Mouse (Mus musculus) lung, postnatal 14 days (tissue): ENCODE measurements around the gene Creb3l1.

Source experiments
- DNase-seq: peaks from one replicate; pipeline ENCODE4 v3.0.0; 2021

Gene Creb3l1

GRCm38 (mm10) chr2:91997905-91998608, 26.2 kb downstream of the Creb3l1 start:
- no peak for DNase-seq

DNA sequence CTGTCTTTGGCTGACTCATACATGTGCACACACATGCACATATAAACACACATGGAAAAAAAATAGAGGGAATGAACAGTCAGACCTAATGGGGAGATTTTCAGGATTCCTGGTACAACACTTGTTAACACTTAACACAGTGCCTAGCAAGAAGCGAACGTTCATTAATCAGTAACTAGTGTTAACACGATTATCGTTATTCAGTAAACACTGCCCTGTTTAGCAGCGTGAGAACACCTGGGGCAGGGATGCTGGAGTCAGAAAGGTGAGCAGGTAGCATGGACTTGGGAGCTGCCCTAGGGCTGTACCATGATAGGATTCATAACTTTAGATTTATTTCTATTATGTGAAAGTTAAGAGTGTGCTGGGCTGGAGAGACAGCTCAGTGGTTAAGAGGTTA, 28.3 kb downstream of the Creb3l1 start:
- no peak for DNase-seq

- no peak for DNase-seq
These were observed 30.9 kb downstream of the Creb3l1 start for GRCm38 (mm10) chr2:91993409-91993808.

DNA sequence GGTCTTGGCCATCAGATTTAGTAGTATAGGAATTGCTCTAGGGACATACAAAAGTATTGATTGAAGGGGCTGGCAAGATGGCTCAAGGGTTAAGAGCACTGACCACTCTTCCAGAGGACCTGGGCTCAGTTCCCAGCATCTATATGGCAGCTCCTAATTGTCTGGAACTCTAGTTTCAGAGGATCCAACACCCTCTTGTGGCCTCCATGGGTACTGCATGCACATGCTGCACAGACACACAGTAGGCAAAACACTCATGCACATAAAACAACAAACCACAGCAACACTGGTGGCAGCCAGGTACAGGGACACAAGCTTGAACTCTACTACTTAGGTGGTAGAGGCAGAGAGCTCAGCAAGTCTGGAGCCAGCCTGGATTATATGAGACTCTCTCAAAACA, 34.6 kb downstream of the Creb3l1 start:
- no peak for DNase-seq

DNA sequence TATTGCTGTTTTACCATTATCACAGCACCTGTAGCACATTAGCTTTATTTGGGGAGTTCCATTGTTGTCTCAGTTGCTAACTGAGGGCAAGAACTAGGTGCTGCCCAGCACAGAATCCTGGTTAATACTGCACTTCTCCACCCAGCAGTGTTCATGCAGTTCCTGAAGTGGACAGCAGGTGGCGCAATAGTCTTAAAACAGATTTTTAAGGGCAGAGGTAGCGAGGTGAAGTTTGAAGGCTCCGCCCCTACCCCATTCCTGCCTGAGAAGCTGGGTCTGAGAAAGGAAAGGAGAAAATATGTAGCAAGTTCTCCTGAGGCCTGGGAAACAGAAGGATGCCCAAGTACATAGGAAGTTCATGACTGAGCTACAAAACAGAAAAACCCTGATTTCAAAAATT, 36.8 kb downstream of the Creb3l1 start:
- peak; percentile 95 for DNase-seq

GRCm38 (mm10) chr2:91986071-91986470, 38.2 kb downstream of the Creb3l1 start:
- DNase-seq: peak; percentile 39

GRCm38 (mm10) chr2:91984906-91985525, 39.3 kb downstream of the Creb3l1 start:
- DNase-seq: no peak

GRCm38 (mm10) chr2:91984439-91984838, 39.9 kb downstream of the Creb3l1 start:
- peak; percentile 74 for DNase-seq

DNA sequence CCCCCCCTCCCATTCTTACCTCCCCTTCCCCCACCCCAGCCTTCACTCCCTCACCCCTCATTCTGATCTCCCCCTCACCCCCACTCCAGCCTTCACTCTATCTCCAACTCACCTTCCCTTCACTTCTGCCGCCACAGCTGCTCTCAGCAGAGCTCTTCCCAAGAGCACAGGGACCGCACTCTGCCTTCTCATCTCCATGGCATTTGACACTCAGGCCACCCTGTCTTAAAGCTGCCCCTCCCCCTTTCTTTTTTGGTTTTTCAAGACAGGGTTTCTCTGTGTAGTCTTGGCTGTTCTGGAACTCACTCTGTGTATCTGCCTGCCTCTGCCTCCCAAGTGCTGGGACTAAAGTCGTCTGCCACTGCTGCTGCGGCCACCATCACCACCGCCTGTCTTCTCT, 43.5 kb downstream of the Creb3l1 start:
- no peak for DNase-seq

DNA sequence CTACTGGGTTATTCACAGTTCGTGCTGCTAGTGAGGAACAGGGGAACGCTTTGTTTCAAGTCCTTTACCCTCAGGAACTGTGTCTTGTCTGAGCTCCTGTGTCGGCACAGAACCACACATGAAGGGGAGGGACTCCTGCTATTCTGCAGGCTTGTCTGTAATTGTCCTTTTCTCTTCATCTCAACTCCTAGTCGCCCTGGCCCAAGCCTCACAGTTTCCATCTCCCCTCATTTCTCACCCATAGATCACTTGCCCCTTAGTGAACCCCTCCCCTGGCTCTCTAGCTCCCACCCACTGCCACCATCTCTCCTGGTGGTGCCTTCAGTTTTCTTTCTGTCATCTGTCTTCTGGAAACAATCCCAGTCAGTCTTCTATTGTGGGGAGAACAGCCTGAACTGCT, 44.1 kb downstream of the Creb3l1 start:
- no peak for DNase-seq

DNA sequence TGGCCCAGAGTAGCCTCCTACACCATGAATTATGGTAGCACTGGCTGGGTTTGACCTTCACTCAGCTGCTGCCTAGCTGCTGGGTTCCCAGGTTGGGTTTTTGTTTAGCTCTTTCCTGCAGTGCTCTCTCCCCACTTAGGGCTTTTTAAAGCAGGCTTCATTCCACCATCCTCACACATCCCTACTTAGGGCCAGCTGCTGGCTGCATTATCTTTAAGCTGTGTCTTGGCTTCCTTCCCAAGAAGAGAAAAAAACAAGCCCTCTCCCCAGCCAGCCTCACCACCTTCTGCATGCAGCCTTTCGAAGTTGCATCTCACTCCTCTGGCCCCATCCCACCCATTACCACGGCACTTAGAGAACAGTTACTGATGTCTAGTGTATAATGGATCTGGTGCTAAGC, 45.8 kb downstream of the Creb3l1 start:
- no peak for DNase-seq

GRCm38 (mm10) chr2:91977960-91978359, 46.3 kb downstream of the Creb3l1 start:
- DNase-seq: no peak

- no peak for DNase-seq
These were observed 48.4 kb downstream of the Creb3l1 start, which contains the start of gene Dgkz for GRCm38 (mm10) chr2:91975581-91976541. Gene Dgkz (minus strand): TSS chr2:91975864.

DNA sequence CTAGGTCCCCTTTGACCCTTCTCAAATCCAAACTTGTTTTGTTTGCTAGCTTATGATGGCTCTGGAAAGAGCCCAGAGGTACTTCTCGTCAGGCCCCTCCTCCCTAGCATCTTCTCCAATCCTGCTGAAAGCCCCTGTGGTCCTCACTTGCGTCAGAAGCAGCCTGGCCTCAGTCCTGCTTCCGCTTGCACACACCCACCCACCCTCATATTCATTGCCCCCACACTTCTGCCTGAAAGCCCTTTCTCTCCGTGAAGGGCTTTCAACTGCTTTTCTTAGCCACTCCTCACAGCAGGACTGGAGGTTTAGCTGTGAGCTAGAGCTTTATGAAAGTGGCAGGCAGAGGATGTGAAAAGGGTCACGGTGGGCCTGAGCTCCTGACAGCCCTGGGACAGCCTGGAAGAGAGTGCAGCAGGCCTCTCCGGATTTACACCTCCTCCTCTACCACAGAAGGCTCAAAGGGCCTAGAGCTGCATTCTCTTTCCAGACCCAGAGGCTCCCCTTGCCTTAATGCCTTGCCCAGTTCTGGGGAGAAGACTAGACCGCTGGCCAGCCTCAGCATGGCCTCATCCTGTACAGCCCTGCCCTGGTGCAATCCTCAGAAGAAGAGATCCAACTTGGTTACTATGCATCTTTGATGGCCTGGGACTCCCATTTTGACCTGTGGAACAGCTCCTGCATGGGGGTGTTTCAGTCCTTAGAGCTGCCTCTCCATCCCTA, 50.7 kb downstream of the Creb3l1 start:
- DNase-seq: no peak

DNA sequence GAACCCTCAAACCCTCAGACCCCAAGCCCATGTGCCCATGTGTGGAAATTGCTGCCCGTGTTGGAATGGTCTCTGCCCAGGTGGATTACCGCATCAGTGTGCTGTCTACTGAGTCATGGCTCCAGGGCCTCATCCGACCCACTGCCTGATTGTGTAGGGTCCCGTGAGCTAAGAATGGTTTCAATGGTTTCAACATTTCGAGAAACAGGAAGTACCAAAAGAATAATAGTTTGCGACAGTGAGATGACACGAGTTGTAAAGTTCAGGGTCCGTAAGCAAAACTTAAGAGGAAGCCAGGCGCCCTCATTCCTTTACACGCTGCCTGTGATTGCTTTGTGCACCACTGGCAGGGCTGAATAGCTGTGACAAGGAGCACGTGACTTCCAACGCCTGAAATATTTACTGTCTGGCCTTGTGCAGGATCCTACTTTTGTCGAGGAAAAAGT, 52.2 kb downstream of the Creb3l1 start:
- DNase-seq: peak; percentile 35

GRCm38 (mm10) chr2:91971231-91972097, 52.8 kb downstream of the Creb3l1 start:
- DNase-seq: peak; percentile 56

- peak; percentile 68 for DNase-seq
These were observed 56.3 kb downstream of the Creb3l1 start for GRCm38 (mm10) chr2:91967962-91968361.

DNA sequence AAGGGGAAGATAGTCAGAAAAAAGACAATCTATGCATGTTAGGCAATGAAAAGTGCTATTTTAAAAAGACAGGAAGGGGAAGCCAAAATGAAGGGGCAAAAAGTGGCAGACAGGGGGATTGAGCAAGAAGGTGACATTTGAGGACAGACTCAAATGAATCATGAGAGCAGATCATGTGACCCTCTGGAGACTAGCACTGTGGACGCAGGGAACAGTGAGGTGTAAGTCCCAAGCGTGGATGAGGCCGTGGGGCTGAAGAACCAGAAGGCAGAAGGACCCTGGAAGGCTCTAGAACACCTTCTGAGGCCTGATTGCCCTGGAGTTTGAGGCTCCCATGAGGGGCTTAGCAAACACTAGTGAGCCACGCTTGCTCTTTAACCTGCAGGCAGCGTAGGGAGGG, 57.9 kb downstream of the Creb3l1 start:
- DNase-seq: no peak

DNA sequence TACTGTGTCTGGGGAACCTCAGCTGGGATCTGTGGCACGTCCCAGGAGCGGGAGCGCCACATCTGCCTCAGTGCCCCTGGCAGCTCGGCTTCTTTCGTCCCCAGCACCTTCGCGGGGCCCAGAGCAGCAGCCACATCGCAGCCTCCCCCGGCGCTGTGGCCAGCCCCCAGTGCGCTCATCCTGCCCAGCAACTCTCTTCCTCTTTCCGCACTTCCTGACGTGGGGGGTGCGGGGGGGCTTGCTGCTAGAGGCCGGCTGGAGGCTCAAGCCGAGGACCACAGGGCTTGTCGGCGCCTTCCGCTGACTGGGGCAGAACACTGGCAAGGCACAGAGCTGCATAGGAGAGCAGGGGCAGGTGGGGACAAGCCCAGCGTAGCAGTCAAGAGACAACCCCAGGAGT, 58.9 kb downstream of the Creb3l1 start:
- DNase-seq: peak; percentile 81

GRCm38 (mm10) chr2:91964610-91965204, 59.6 kb downstream of the Creb3l1 start:
- DNase-seq: no peak

DNA sequence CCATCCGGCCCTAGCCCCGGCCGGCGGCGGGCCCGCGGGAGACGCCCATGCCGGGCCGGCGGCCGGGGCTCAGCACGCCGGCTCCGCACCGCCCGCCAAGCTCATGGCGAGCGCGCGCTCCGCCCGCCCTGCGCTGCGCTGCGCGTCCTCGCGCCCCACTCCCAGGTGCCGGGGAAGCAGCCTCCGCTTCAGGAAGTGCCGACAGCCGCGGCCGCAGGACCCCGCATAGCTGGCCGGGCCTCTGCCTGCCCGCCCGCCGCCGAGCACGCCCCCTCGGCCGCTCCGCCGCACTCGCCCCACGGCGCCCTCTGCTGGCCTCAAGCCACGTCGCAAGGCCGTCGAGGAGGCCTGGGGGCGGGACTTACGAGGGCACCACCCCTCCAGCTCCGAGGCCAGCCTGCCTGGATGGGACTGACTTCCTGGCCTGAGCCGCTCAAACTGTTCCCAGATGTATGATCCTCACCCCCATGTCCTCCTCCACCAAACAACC, 60.8 kb downstream of the Creb3l1 start:
- DNase-seq: peak; percentile 98
